ENCODE assay signal across 8 mouse cellular contexts in genomic region chr17:47693671-47694441, GRCm38 (mm10). TPM values are rescaled to one million over a fixed set of nuclear protein-coding genes. Genes with fewer than 3 reads are reported as not detected.
A peak's percentile ranks its signal among the peaks of the same experiment; 100 is the strongest.
DNase-seq lines count a peak whose midpoint lies in the region; ATAC-seq and TF ChIP-seq lines count a peak whose summit lies in the region.

No protein-coding gene starts in this region.

- no peaks in the 10 kb centered on the region for H3K9me3 ChIP-seq in MEL (replicated peaks; ENCODE audit: insufficient read depth, low read length)
- H3K9me3 ChIP-seq in heart, embryonic 14.5 days (ENCODE audit: control insufficient read depth, low read length) = no peaks in the 10 kb centered on the region
- no peaks in the 10 kb centered on the region for H3K9me3 ChIP-seq in limb, embryonic 10.5 days (replicated peaks)
- H3K9me3 ChIP-seq in neural tube, embryonic 15.5 days (replicated peaks) = no peaks in the 10 kb centered on the region

- TF ChIP-seq EP300 in MEL (IDR thresholded peaks at IDR 0.05; ENCODE audit: low read depth in 1 of 2, low read length in 2 of 2) = no peak

- peaks cover 0 to 10% of the 10 kb centered on the region in 2 experiments; a peak in 3 of 4 replicates for H3K4me1 ChIP-seq in MEL (ENCODE audit: control insufficient read depth in 1 of 2, insufficient read depth in 2 of 2, low read length in 2 of 2)
- peaks cover 3 to 12% of the 10 kb centered on the region in 2 experiments; a peak in 3 of 4 replicates for H3K4me1 ChIP-seq in heart, embryonic 14.5 days (ENCODE audit: control insufficient read depth in 2 of 2, insufficient read depth in 2 of 2, low read length in 2 of 2)
- peaks cover 33% of the 10 kb centered on the region for H3K4me1 ChIP-seq in limb, embryonic 10.5 days
- H3K4me1 ChIP-seq in neural tube, embryonic 15.5 days = peaks cover 37% of the 10 kb centered on the region

- H3K79me2 ChIP-seq in MEL (ENCODE audit: control insufficient read depth, insufficient read depth, low read length, poor library complexity) = no peaks in the 10 kb centered on the region; the same call in 1 of the 2 replicates

- no peak for ATAC-seq in heart, embryonic 14.5 days (ENCODE audit: insufficient number of reproducible peaks, insufficient read depth, low FRiP score, low read depth)
- no peak; the same call in 1 of the 2 replicates for ATAC-seq in neural tube, embryonic 15.5 days (ENCODE audit: low FRiP score)

- no peak for TF ChIP-seq CTCF in MEL (IDR thresholded peaks at IDR 0.05 in 2 of 3, conservative IDR thresholded peaks at IDR 0.05 in 1 of 3; ENCODE audit: control insufficient read depth in 1 of 3, insufficient read depth in 1 of 3, low read depth in 2 of 3, low read length in 3 of 3, poor library complexity in 1 of 3, severe bottlenecking in 1 of 3)

- peak overlapping the region; percentile 53 to 88 for H3K4me3 ChIP-seq in MEL (ENCODE audit: control insufficient read depth in 1 of 2, insufficient read depth in 1 of 2, low read depth in 2 of 2, low read length in 2 of 2)
- peak overlapping the region; percentile 77 to 85 for H3K4me3 ChIP-seq in heart, embryonic 14.5 days (ENCODE audit: control insufficient read depth in 1 of 2, insufficient read depth in 1 of 2, low read depth in 1 of 2, low read length in 2 of 2)
- H3K4me3 ChIP-seq in limb, embryonic 10.5 days = peak overlapping the region; percentile 85
- H3K4me3 ChIP-seq in neural tube, embryonic 15.5 days (replicated peaks) = peak overlapping the region; percentile 77

- no peak for TF ChIP-seq POLR2A in MEL (IDR thresholded peaks at IDR 0.05; ENCODE audit: control insufficient read depth in 1 of 2, insufficient read depth in 1 of 2, low read depth in 1 of 2, low read length in 2 of 2, poor library complexity in 1 of 2)

- H3K4me2 ChIP-seq in heart, embryonic 14.5 days (ENCODE audit: low read length) = peak overlapping the region; percentile 90
- peak overlapping the region; percentile 87 for H3K4me2 ChIP-seq in neural tube, embryonic 15.5 days

- H3K27ac ChIP-seq in MEL (ENCODE audit: control insufficient read depth, low read depth, low read length) = no peak overlapping the region
- H3K27ac ChIP-seq in heart, embryonic 14.5 days (replicated peaks in 1 of 2; ENCODE audit: control insufficient read depth in 1 of 2, insufficient read depth in 1 of 2, low read depth in 2 of 2, low read length in 2 of 2) = peak overlapping the region in 1 of 2 experiments; percentile 39; a peak in 2 of 4 replicates
- H3K27ac ChIP-seq in limb, embryonic 10.5 days = peak overlapping the region; percentile 90; the same call in 1 of the 2 replicates
- H3K27ac ChIP-seq in neural tube, embryonic 15.5 days (replicated peaks) = peak overlapping the region; percentile 88

- H3K9ac ChIP-seq in MEL (ENCODE audit: control insufficient read depth, low read depth, low read length, poor library complexity, severe bottlenecking) = peak overlapping the region; percentile 70
- peak overlapping the region; percentile 70 for H3K9ac ChIP-seq in heart, embryonic 14.5 days (ENCODE audit: low read length)
- H3K9ac ChIP-seq in neural tube, embryonic 15.5 days (replicated peaks) = peak overlapping the region; percentile 88

- H3K27me3 ChIP-seq in MEL (ENCODE audit: control insufficient read depth in 1 of 2, insufficient read depth in 2 of 2, low read length in 2 of 2) = no peaks in the 10 kb centered on the region
- peaks cover 3% of the 10 kb centered on the region; the same call in 1 of the 2 replicates for H3K27me3 ChIP-seq in heart, embryonic 14.5 days (ENCODE audit: control insufficient read depth, insufficient read depth, low read length)
- H3K27me3 ChIP-seq in limb, embryonic 10.5 days (ENCODE audit: low read depth, poor library complexity, severe bottlenecking) = peaks cover 52% of the 10 kb centered on the region
- no peaks in the 10 kb centered on the region for H3K27me3 ChIP-seq in neural tube, embryonic 15.5 days (replicated peaks)

- 32% methylated on average over 13 of the region's 13 CpGs for WGBS in heart, embryonic 14.5 days
- 36% methylated on average over 13 of the region's 13 CpGs for WGBS in limb, embryonic 10.5 days
- WGBS in neural tube, embryonic 15.5 days = 25% methylated on average over 13 of the region's 13 CpGs

- DNase-seq in adrenal gland, adult 2 months = peak; percentile 31
- no peak for DNase-seq in adrenal gland, adult 18-20 months (ENCODE audit: low spot score in 2 of 2)
- DNase-seq in MEL (ENCODE audit: low read depth, low spot score) = no peak
- DNase-seq in limb, embryonic 10.5 days (ENCODE audit: low spot score) = no peak
- DNase-seq in thymus, postnatal 0 days (ENCODE audit: low spot score) = no peak
- no peak for DNase-seq in layer of hippocampus, adult 8-10 months (ENCODE audit: low spot score in 2 of 2)

- H3K36me3 ChIP-seq in MEL (ENCODE audit: control insufficient read depth in 1 of 2, insufficient read depth in 2 of 2, low read length in 2 of 2) = peaks cover 0 to 5% of the 10 kb centered on the region in 2 experiments; a peak in 2 of 4 replicates
- H3K36me3 ChIP-seq in heart, embryonic 14.5 days (ENCODE audit: control insufficient read depth, insufficient read depth, low read length) = no peaks in the 10 kb centered on the region; the same call in 1 of the 2 replicates
- H3K36me3 ChIP-seq in limb, embryonic 10.5 days = peaks cover 5% of the 10 kb centered on the region
- H3K36me3 ChIP-seq in neural tube, embryonic 15.5 days = peaks cover 12% of the 10 kb centered on the region; the same call in 1 of the 2 replicates

- TF ChIP-seq RAD21 in MEL (IDR thresholded peaks at IDR 0.05; ENCODE audit: low read depth, low read length) = no peak

RNA-seq across cellular contexts. Expression of gene Gm21981, which starts 0.4 kb away (rescaled TPM):
- under 1 TPM; 0.43 to 0.86 TPM for total RNA-seq in adrenal gland, adult 2 months (2021)
- 0.44 and 1.1 TPM in 2 replicates for polyA plus RNA-seq in adrenal gland, adult 2 months (2012; rRNA removed)
- total RNA-seq in adrenal gland, adult 18-20 months (2021) = under 1 TPM; 0.58 to 0.96 TPM
- total RNA-seq in MEL (2012; rRNA removed) = 0.56 and 0.81 TPM in 2 replicates
- under 1 TPM in 1 of 2 experiments, not detected in 1; 0.71 TPM for polyA plus RNA-seq in MEL (2012; ENCODE audit: insufficient read depth in 1 of 2, insufficient read length in 2 of 2, low read depth in 1 of 2, low replicate concordance in 2 of 2, missing spikeins in 1 of 2)
- polyA plus RNA-seq in heart, embryonic 14.5 days (2014; fragmentation: Nextera tagmentation; extraction: Ambion mirVana) = 0.53 and 1.4 TPM in 2 replicates
- polyA plus RNA-seq in limb, embryonic 10.5 days (2016; fragmentation: Nextera tagmentation; extraction: Ambion mirVana) = 0.23 TPM in 1 of 2 replicates, not detected in the other
- 1.5 and 1.6 TPM in 2 replicates for polyA plus RNA-seq in neural tube, embryonic 15.5 days (2015; fragmentation: Nextera tagmentation; extraction: Ambion mirVana)
- polyA plus RNA-seq in thymus, postnatal 0 days (2015; fragmentation: Nextera tagmentation; extraction: Ambion mirVana) = 0.12 and 0.18 TPM in 2 replicates
- total RNA-seq in layer of hippocampus, adult 8-10 months (2022) = 1 to 10 TPM; 3.3 to 4.3 (median 3.6) TPM

RNA-seq across cellular contexts. Expression of gene Prickle4, which starts 0.7 kb away (rescaled TPM):
- 1 to 10 TPM; 3.5 to 3.7 TPM for total RNA-seq in adrenal gland, adult 2 months (2021)
- polyA plus RNA-seq in adrenal gland, adult 2 months (2012; rRNA removed) = 10.6 and 13.7 TPM in 2 replicates
- total RNA-seq in adrenal gland, adult 18-20 months (2021) = 1 to 10 TPM; 4.1 to 5.5 TPM
- total RNA-seq in MEL (2012; rRNA removed) = 0.23 TPM in 1 of 2 replicates, not detected in the other
- 1 to 10 TPM in 1 of 2 experiments, not detected in 1; 4.3 TPM for polyA plus RNA-seq in MEL (2012; ENCODE audit: insufficient read depth in 1 of 2, insufficient read length in 2 of 2, low read depth in 1 of 2, low replicate concordance in 2 of 2, missing spikeins in 1 of 2)
- 0.78 TPM in 1 of 2 replicates, not detected in the other for polyA plus RNA-seq in heart, embryonic 14.5 days (2014; fragmentation: Nextera tagmentation; extraction: Ambion mirVana)
- 0.56 and 0.76 TPM in 2 replicates for polyA plus RNA-seq in limb, embryonic 10.5 days (2016; fragmentation: Nextera tagmentation; extraction: Ambion mirVana)
- 1.1 and 2.6 TPM in 2 replicates for polyA plus RNA-seq in neural tube, embryonic 15.5 days (2015; fragmentation: Nextera tagmentation; extraction: Ambion mirVana)
- polyA plus RNA-seq in thymus, postnatal 0 days (2015; fragmentation: Nextera tagmentation; extraction: Ambion mirVana) = 0.81 and 1.2 TPM in 2 replicates
- total RNA-seq in layer of hippocampus, adult 8-10 months (2022) = 1 to 10 TPM; 2.9 to 3.7 (median 3.2) TPM

RNA-seq across cellular contexts. Expression of gene Frs3, which starts 5.0 kb away (rescaled TPM):
- 1 to 10 TPM; 2.6 to 6.9 TPM for total RNA-seq in adrenal gland, adult 2 months (2021)
- 18.6 and 21.6 TPM in 2 replicates for polyA plus RNA-seq in adrenal gland, adult 2 months (2012; rRNA removed)
- 1 to 10 TPM; 4.9 to 7.1 TPM for total RNA-seq in adrenal gland, adult 18-20 months (2021)
- total RNA-seq in MEL (2012; rRNA removed) = 1.5 and 2.7 TPM in 2 replicates
- polyA plus RNA-seq in MEL (2012; ENCODE audit: insufficient read depth in 1 of 2, insufficient read length in 2 of 2, low read depth in 1 of 2, low replicate concordance in 2 of 2, missing spikeins in 1 of 2) = 1 to 10 TPM in 1 of 2 experiments, not detected in 1; 4.4 TPM
- polyA plus RNA-seq in heart, embryonic 14.5 days (2014; fragmentation: Nextera tagmentation; extraction: Ambion mirVana) = 2.8 TPM in 2 replicates
- 5.0 and 7.3 TPM in 2 replicates for polyA plus RNA-seq in limb, embryonic 10.5 days (2016; fragmentation: Nextera tagmentation; extraction: Ambion mirVana)
- polyA plus RNA-seq in neural tube, embryonic 15.5 days (2015; fragmentation: Nextera tagmentation; extraction: Ambion mirVana) = 52.5 and 60.6 TPM in 2 replicates
- 0.98 and 1.3 TPM in 2 replicates for polyA plus RNA-seq in thymus, postnatal 0 days (2015; fragmentation: Nextera tagmentation; extraction: Ambion mirVana)
- 10 to 100 TPM; 28.6 to 36.7 (median 31.2) TPM for total RNA-seq in layer of hippocampus, adult 8-10 months (2022)

RNA-seq across cellular contexts. Expression of gene Tomm6, which starts 5.7 kb away (rescaled TPM):
- 100 to 1,000 TPM; 223 to 242 TPM for total RNA-seq in adrenal gland, adult 2 months (2021)
- 81.0 and 81.3 TPM in 2 replicates for polyA plus RNA-seq in adrenal gland, adult 2 months (2012; rRNA removed)
- 100 to 1,000 TPM; 247 to 266 TPM for total RNA-seq in adrenal gland, adult 18-20 months (2021)
- total RNA-seq in MEL (2012; rRNA removed) = 66.5 and 67.6 TPM in 2 replicates
- polyA plus RNA-seq in MEL (2012; ENCODE audit: insufficient read depth in 1 of 2, insufficient read length in 2 of 2, low read depth in 1 of 2, low replicate concordance in 2 of 2, missing spikeins in 1 of 2) = 100 to 1,000 TPM in 1 of 2 experiments, not detected in 1; 577 TPM
- 354 and 369 TPM in 2 replicates for polyA plus RNA-seq in heart, embryonic 14.5 days (2014; fragmentation: Nextera tagmentation; extraction: Ambion mirVana)
- 364 and 404 TPM in 2 replicates for polyA plus RNA-seq in limb, embryonic 10.5 days (2016; fragmentation: Nextera tagmentation; extraction: Ambion mirVana)
- polyA plus RNA-seq in neural tube, embryonic 15.5 days (2015; fragmentation: Nextera tagmentation; extraction: Ambion mirVana) = 301 and 304 TPM in 2 replicates
- 431 and 452 TPM in 2 replicates for polyA plus RNA-seq in thymus, postnatal 0 days (2015; fragmentation: Nextera tagmentation; extraction: Ambion mirVana)
- 100 to 1,000 TPM; 170 to 219 (median 199) TPM for total RNA-seq in layer of hippocampus, adult 8-10 months (2022)

RNA-seq across cellular contexts. Expression of gene Pgc, which starts 32.8 kb away (rescaled TPM):
- not detected for total RNA-seq in adrenal gland, adult 2 months (2021)
- polyA plus RNA-seq in adrenal gland, adult 2 months (2012; rRNA removed) = 1.6 and 27.4 TPM in 2 replicates
- not detected for total RNA-seq in adrenal gland, adult 18-20 months (2021)
- not detected in 2 replicates for total RNA-seq in MEL (2012; rRNA removed)
- not detected for polyA plus RNA-seq in MEL (2012; ENCODE audit: insufficient read depth in 1 of 2, insufficient read length in 2 of 2, low read depth in 1 of 2, low replicate concordance in 2 of 2, missing spikeins in 1 of 2)
- polyA plus RNA-seq in heart, embryonic 14.5 days (2014; fragmentation: Nextera tagmentation; extraction: Ambion mirVana) = 0.15 TPM in 1 of 2 replicates, not detected in the other
- not detected in 2 replicates for polyA plus RNA-seq in limb, embryonic 10.5 days (2016; fragmentation: Nextera tagmentation; extraction: Ambion mirVana)
- 0.17 TPM in 1 of 2 replicates, not detected in the other for polyA plus RNA-seq in neural tube, embryonic 15.5 days (2015; fragmentation: Nextera tagmentation; extraction: Ambion mirVana)
- 2.4 and 2.5 TPM in 2 replicates for polyA plus RNA-seq in thymus, postnatal 0 days (2015; fragmentation: Nextera tagmentation; extraction: Ambion mirVana)
- total RNA-seq in layer of hippocampus, adult 8-10 months (2022) = not detected
